Mouse (Mus musculus): ENCODE measurements around the gene 4930590J08Rik. TPM values are rescaled to one million over a fixed set of nuclear protein-coding genes. Genes with fewer than 3 reads are reported as not detected.

4930590J08Rik gene
- polyA plus RNA-seq, 1 experiment from 2014 or later: 1.2 TPM

Other genes with a start within 250 kb of the 4930590J08Rik start
- 46.6 and 64.0 TPM in 2 replicates for gene Slc6a6, start 218.8 kb upstream of the 4930590J08Rik start, polyA plus RNA-seq (2014; fragmentation: Nextera tagmentation; extraction: Ambion mirVana)
- 0.60 and 0.63 TPM in 2 replicates for gene Grip2, start 75.6 kb upstream of the 4930590J08Rik start, polyA plus RNA-seq (2014; fragmentation: Nextera tagmentation; extraction: Ambion mirVana)
- gene Ccdc174, start 24.8 kb upstream of the 4930590J08Rik start, polyA plus RNA-seq (2014; fragmentation: Nextera tagmentation; extraction: Ambion mirVana): 49.2 and 61.5 TPM in 2 replicates
- 5.8 and 6.5 TPM in 2 replicates for gene Fgd5, start 76.1 kb downstream of the 4930590J08Rik start, polyA plus RNA-seq (2014; fragmentation: Nextera tagmentation; extraction: Ambion mirVana)
- 22.8 and 25.8 TPM in 2 replicates for gene Nr2c2, start 188.6 kb downstream of the 4930590J08Rik start, polyA plus RNA-seq (2014; fragmentation: Nextera tagmentation; extraction: Ambion mirVana)